Mouse (Mus musculus): ENCODE measurements at regions not wholly inside any gene's neighbourhood (a gene's known extent, or its start where the extent isn't known, plus 50 kb on each side); places are given as distances from the start of the nearest gene placed in this dataset.

DNA sequence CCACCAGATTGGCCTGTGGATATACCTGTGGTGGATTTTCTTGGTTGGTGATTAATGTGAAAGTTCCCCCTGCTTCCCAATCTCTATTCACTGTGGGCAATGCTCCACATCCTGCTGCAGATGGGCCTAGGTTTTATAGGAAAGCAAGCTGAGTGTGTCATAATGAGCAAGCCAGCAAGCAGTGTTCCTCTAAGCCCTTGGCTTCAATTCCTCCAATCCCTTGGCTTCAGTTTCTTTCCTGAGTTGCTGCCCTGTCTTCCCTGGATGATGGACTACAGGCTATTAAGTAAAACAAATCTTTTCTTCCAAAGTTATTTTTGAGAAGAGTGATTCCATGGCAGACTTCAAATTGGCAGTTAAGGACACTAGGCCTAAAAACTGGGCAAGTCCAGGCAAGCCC lies 257.4 kb upstream of the Mmadhc start:
- DNase-seq (ENCODE audit: low spot score in 2 of 2), result no peak

DNA sequence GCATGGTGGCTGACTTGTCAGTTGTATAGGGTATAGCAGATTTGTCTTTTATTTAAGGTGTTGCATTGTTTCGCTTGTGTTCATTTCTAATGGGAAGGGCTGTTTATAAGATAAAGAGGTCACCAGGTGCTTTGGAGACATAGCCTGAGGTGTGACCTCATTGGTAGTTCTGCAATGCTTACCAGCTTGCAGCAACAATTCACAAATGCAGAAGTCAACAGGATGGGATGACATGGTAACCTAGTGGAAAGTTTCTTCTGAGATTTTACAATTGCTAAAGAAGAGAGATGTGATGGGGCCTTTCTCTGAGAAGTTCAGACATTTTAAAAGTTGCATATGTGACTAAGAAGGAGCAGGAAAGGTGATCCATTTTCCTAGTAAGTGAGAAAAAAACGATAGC lies 255.8 kb upstream of the Mmadhc start:
- DNase-seq (ENCODE audit: low spot score in 2 of 2), result no peak

DNA sequence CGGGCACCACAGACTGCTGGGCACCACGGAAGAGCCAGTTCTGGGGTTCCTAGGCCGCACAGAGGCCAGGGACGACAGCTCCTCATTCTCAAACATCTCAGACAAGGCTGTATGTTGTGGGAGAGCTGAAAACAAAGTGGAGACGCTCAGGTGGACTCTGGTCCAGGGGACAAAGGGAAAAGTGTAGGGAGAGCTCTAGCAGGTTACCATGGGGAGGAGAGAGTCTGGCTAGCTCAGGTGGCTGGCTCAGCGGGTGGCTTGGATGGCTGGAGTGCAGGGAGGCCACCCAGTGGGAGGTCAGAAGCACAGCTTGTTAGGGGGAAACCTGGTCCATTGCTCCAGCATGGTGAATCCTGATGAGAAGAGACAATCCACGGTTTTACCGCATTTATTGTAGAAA lies 253.3 kb upstream of the Mmadhc start:
- no peak for DNase-seq (ENCODE audit: low spot score in 2 of 2)

DNA sequence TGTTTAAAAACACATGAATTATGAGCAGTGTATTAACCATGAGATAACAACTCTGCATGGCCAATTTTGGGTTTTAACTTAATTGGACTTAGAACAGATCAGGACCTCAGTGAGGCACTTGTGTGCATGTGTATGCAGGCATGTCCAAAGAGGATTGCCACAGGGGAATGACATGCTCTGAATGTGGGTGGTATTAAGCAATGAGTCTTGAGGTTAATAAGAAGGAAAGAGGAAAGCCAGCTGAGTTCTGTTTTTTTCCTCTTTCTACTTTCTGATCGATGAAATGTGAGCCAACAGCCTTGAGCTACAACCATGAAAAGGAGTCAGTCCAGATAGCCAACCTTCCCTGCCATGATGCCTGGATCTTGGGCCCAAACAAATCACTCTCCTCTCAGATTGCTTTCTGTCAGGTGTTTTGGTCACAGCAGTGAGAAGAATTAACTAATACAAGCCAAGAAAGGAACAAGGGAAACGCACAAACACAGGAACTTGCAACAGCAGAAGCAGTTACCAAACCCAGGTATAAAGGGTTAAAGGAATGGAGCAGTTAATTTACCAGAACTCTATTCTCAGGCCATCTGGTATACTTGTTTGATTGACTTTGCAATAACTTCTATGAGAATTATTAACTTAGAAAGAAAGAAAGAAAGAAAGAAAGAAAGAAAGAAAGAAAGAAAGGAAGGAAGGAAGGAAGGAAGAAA lies 243.3 kb upstream of the Mmadhc start:
- DNase-seq (ENCODE audit: low spot score in 2 of 2), result no peak

DNA sequence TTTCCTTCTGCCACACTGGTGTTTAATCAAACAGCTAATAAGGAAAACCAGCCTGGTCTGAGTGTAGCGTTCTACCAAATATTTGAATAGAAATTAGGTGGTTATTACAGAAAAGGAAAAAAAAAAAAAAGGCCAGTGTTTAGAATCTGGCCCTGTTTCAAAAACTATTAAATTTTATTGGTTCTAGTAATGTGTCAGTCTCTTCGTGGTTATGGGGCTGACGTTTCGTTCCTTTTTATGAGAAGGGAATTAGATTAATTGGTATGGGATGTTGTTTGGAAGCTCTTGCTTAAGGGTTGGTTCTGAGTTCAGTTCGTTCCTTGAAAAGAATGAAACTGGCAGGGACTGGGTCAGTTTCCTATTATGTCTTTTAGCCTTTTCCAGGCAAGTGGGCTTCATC lies 241.5 kb upstream of the Mmadhc start:
- no peak for DNase-seq (ENCODE audit: low spot score in 2 of 2)

DNA sequence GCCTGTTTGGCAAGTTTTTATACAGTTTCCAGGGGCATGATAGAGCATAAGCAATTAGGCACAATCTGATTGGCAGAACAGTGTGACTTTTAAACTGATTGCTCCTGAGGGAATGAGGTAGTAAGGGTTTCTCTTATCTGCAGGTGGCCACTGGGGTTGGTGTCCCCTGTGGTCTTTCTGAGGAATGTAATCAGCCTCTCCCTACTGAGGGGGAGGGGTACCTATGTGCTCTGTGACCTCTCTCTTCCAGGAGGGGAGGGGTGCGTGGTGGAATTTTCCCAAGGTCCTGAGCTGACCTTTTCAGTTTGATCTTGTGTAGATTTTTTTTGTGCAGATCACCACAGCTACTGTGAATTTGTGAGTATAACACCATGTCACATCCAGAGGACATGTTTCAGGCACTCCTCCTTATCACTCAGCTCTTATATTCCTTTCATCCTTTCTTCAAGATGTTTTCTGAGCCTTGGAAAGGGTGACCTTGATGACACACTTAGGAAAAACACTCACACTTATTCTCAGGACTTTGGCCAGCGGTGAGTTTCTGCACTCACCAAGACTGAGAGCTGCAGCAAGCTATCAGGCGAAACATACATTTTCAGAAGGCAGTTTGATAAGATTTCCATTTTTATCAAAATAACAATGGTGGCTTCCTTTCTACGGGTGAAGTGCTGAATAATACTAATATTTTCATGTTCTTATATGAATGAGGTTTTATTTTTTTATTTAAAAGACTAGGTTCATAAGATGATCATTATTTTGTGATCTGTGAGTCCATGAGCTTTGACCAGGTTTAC lies 238.7 kb upstream of the Mmadhc start:
- DNase-seq (ENCODE audit: low spot score in 2 of 2), result no peak

DNA sequence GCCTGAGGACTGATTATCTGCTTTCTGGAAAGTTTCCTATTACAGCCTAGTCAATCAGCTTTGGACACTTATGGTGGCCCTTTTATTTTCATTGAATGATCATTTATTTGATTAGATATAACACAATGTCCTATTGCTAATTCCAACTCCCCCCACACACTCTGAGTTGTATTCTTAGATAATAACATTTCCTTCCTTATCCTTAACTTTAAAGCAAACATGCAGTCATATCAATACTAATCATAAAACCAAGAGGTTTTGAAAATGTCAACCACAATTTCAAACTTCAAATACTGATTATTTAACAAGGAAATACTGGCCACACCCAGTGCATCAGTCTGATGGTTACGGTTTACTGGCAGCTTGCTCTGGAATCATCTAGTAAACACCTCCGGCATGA lies 237.1 kb upstream of the Mmadhc start:
- no peak for DNase-seq (ENCODE audit: low spot score in 2 of 2)

DNA sequence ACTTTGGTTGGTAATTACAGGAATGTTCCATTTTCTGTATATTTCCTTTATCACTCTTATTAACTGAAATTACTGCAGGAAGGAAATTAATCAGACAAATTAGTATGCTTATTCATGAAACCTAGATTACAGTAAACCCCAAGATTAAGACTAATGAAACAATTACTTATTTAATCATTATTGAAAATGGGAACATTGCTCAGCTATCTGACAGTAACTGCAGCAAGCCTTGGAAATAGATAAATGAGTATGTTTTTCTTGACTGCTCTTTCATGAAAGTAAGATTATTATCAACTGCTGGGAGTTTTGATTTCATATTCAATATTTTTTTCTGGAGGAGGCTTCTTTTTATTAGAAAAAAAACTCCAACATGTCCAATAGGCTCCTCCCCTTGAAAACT lies 230.8 kb upstream of the Mmadhc start:
- DNase-seq (ENCODE audit: low spot score in 2 of 2), result no peak

DNA sequence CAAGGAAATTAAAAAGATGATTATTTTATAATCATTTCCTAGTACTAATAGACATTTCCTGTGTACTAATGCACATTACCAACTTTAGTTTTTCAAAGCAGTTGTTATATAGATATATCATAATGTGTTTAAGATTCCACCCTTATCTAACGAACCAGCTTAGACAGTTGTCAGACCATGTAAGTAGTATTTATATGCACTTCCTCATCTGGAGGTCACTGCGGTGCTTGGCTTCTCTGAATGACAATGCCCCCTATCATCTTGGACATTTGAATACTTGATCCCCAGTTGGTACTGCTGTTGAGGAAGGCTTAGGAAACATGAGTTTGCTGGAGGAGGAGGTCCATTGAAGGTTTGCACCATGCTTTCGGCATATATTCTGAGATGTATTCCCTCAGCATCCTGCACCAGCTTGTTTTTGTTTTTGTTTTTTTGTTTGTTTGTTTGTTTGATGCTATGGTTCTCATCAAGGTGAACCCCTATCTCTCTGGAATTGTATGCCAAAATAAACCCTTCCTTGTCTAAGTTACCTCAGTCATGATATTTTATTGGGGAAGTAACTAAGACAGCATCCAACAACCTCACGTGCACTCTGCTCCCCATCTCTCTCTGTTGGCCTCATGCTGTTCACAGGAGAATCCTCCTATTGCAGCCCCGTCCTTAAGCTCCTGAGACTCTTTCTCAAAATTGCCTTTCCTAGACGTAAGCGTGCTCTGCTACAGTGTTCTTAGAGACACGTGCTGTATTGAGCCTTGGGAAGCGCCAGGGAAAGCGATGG lies 228.4 kb upstream of the Mmadhc start:
- DNase-seq (ENCODE audit: low spot score in 2 of 2), result no peak

DNA sequence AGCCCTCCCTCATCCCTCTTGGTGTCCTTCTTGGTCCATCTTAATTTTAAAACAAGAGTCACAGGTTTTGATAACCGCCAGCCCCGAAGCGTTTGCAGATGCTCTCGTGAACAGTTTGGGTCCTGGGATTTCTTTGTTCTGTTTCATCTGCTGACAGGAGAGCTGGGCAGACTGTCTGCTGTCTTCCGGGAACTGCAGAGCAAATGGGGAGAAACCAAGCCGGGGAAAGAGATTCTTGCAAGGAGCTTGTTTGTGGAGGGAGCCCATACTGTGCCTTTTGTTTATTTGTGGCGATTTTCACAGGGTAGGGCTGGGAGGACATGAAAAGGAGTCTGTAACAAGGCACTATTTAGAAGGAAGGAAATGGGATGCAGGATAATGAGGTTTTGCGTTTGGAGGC lies 223.6 kb upstream of the Mmadhc start:
- DNase-seq (ENCODE audit: low spot score in 2 of 2), result no peak

DNA sequence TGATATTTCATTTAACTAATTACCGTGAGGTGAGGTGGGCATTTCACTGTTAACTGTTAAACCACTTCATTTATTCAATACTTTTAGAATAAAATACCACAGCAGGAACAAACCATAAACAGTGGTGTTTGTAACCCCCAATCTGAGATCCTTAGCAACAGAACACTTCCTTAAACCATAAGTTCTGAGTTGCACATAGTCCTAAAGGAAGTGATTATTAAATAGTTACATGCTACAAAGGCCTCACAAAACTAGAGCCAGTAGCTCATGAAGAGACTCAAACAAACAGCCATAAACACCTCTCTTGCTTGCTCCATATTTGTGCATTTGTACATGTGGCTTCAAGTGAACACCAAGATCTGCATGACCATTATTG lies 222.5 kb upstream of the Mmadhc start:
- no peak for DNase-seq (ENCODE audit: low spot score in 2 of 2)

DNA sequence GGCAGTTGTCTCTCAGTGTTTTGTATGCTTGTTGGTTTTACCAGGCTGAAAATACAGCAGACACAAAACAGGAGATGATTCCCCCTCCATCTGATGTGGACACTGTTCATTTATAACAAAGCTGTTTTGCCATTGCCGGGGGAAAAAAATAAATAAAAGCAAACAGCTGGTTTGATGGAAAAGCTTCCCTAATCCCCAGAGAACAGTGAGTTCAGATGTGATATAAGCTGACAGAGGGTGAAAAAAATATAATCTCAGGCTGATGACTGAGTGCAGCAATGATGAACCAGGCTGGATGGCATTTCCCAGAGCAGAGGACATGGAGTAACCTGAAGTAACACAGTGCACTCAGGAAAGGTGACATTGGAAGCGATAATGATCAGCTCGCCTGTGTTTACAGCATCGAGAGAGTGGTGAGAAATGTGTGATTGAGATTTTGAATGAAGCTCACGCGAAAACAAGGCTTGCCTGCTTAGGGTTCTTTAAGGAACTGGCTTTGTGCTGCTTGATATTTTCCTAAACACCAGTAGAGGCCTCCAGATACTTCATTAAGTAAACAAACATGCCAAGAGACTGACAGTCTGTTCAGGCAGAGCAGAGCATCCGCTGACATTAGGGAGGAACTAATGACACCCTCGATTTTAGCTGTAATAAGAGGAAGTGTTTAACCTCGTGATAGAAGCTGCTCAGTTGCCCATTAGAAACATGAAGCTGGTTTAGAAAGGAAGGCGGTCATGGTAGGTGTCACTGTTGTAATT lies 221.9 kb upstream of the Mmadhc start:
- DNase-seq (ENCODE audit: low spot score in 2 of 2), result no peak

DNA sequence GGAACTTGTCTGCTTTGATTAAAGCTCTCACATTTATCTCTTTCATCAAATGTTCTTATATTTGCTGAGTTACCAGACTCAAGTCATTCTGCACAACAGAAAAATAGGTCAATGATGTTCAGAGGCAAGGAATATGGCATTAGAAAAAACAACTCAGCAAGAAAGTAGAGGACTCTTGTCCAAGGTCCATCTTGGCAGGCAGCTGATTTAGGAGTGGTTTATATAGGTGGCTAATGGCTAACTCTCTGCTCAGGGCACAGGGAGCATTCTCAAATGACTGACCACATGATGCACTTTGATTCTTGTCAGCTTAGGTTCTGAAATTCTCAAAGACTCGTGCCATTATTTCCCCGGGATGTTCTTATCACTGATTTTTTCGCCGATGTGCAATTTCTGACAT lies 216.7 kb upstream of the Mmadhc start:
- no peak for DNase-seq (ENCODE audit: low spot score in 2 of 2)

DNA sequence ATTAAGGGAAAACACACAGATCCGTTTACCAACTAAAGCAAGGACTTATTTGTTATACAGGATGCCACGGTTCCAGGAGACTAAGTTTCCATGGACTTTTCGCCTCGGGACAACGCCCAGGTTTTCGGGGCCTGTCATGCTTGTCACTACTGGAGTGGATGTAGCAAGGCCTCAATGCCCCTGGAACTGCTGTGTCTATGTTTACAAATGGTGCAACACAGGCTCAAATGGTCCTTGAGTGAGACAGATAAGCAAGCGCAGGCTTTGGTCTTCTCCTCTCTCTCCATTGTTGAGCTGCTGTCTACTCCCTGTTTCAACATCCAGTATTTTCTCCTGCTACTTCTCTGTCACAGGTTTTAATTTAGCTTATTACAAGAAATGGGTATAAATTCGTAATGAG lies 202.1 kb upstream of the Mmadhc start:
- no peak for DNase-seq (ENCODE audit: low spot score in 2 of 2)

DNA sequence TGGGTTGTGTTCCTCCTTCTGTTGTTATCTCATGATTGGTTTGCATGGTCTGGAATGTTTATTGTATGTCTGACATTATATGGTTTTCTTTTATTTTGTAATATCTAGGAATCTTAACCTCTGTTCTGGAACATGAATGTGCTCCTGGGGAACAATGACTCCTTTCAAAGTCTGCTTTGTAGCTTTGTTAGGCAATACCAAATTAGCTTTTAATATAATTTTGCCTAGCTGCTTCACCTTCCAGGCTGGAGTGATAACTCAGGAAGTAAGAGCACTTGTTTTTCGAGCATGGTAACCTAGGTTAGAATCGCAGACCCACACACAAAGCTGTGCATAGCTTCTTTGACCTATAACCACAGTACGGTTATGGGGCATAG lies 199.4 kb upstream of the Mmadhc start:
- DNase-seq (ENCODE audit: low spot score in 2 of 2), result no peak

DNA sequence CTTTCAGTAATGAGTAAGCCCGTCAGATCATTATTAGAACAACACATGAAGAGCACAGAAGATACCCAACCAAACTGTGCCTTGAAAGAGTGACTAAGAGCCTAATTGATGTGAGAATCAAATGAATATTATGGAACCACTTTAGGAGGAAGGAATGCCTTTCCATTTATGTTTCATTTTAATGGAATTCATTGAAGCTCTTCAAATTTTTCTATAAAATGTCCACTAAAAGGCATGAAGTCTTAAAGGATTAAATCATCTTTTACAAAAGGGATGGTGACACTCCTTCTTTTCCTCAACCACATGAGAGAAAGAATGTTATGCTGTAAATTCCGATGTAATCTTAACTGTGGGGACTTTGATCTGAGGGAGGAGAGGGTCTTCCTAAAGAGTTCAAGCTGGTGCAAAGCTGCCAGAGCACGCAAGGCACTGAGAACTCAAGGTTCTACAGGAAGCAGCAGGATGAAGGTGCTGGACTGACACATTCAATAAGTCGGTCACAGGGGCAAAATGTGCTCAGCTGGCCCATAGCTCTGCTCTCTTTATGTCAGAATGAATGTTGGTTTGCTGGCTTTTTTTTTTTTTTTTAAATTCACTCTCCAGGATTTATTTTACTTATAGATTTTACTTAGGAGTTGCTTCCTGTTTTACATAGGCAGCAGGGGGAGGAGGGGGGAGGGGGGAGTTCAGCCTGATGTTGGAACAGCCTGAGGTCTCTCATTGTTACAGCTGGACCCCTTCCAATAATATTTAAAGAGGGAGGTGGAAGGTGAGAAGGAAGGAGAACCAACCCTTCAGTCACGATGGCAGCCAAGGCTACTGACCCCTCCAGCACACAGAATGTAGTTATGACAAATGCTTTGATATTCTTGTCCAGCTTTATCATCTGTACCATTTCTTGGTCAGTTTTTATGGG lies 198.8 kb upstream of the Mmadhc start:
- DNase-seq (ENCODE audit: low spot score in 2 of 2), result no peak

DNA sequence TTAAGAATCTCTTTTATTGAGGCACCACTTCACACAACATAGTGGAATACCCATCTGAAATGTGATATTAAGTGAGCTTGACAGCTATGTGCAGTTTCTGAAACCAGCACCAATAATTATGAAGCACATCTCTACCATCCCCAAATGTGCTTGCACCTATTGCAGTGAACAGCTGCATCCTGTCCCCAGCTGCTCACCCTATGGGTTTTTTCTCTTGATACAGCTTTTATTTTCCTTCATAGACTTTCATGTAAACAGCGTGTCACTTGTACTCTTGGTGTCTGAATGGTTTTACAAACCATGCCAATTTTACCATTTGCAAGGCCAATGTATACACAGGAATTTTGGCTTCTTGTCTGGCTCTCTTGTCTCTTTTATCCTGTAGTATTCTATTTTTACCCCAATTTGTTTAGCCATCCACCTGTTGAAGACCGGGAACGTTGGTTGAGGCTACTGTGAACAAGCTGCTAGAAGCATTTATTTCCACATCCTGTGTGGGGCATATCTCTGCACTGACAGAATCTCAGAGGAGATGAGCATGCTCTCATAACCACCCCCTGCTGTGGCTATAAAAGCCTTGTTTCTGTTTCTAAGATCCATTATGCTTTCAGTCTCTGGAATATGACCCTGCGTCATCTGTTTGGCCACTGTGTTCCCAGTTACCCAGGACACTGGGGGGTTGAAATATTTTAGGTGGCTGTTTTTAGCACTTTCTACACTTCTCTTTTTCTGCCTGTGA lies 197.2 kb upstream of the Mmadhc start:
- no peak for DNase-seq (ENCODE audit: low spot score in 2 of 2)

DNA sequence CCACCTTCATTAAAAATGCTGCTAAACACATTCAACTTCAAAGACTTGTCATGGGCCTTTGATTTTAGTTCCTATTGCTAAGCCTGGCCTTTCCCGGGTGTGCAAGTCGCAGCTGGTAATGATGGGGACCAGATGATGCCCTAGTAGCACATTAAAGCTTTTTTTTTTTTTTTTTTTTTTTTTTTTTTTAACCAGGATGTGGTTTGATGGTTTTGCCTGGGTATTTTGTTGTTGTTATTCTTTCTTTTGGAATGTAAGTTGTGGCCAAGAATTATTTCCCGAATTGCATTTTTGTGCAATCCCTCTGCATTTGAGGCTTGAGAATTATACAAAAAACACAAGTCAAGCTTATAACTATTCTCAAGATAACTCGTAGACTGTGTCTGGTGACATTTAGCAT lies 167.2 kb upstream of the Mmadhc start:
- DNase-seq (ENCODE audit: low spot score in 2 of 2), result no peak

DNA sequence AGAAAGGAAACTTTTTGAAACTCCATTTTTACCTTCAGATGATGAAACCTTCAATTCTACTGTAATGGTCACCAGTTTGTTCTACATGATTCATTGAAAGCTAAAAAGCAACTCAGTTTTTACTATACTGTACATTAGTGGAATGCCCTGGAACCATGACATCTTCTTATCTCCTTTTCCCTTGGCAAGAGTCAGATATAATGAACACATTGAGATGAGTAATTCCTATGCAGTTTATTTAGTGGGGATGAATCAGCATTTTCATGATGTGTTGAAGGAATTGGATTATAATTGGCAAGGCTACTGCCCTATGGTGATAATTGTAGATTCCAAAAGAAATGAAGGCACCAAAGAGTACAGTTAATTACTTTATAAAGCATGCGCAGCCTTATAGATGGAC lies 165.8 kb upstream of the Mmadhc start:
- no peak for DNase-seq (ENCODE audit: low spot score in 2 of 2)

DNA sequence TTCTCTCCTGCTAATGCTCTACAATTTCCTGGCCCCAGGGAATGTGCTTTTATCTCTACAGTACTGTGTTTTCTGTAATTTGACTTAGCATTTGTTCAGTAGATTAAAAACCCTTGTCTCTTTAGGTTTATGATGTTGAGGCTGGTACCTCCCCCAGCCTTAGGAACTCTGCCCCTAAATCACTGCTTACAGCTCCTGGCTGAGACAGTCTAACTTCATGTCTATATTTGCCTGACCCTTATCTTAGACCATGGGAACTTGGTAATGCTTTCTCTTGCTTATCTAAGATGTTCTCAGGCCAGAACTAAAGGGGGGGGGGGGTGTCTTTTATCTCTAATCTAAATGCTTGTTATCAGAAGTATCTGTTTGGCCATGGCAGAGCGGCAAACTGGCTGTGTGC lies 160.1 kb upstream of the Mmadhc start:
- DNase-seq (ENCODE audit: low spot score in 2 of 2), result no peak
